Mouse (Mus musculus) heart, postnatal 4 days (tissue): ENCODE measurements around the gene Nckap5. TPM values are rescaled to one million over a fixed set of nuclear protein-coding genes. Genes with fewer than 3 reads are reported as not detected.

Experiments used
- DNase-seq: peaks from one replicate; pipeline ENCODE4 v3.0.0; 2021
- total RNA-seq, 2 experiments: library from RNA; stranded (reverse); gene quantifications; 2 replicates each; pipeline ENCODE4 v1.2.3; 2021

The Nckap5 gene
- total RNA-seq, 2 experiments from 2014 or later: 19.1 to 20.4 TPM

GRCm38 (mm10) chr1:126765506-126766170, 65.0 kb downstream of the Nckap5 start:
- DNase-seq: no peak

GRCm38 (mm10) chr1:126764201-126764600, 66.4 kb downstream of the Nckap5 start:
- no peak for DNase-seq

- no peak for DNase-seq
Observed at GRCm38 (mm10) chr1:126763192-126763591, 67.4 kb downstream of the Nckap5 start.

- no peak for DNase-seq
Observed at GRCm38 (mm10) chr1:126760386-126760785, 70.2 kb downstream of the Nckap5 start.

- no peak for DNase-seq
Observed at GRCm38 (mm10) chr1:126755682-126756081, 74.9 kb downstream of the Nckap5 start.

GRCm38 (mm10) chr1:126753611-126754010, 77.0 kb downstream of the Nckap5 start:
- DNase-seq: no peak

- DNase-seq: no peak
Observed at GRCm38 (mm10) chr1:126752247-126753037, 78.2 kb downstream of the Nckap5 start.

GRCm38 (mm10) chr1:126751137-126751536, 79.5 kb downstream of the Nckap5 start:
- DNase-seq: no peak

GRCm38 (mm10) chr1:126750156-126750555, 80.4 kb downstream of the Nckap5 start:
- DNase-seq: no peak

GRCm38 (mm10) chr1:126747914-126748313, 82.7 kb downstream of the Nckap5 start:
- DNase-seq: no peak

- no peak for DNase-seq
Observed at GRCm38 (mm10) chr1:126745482-126746136, 85.0 kb downstream of the Nckap5 start.

GRCm38 (mm10) chr1:126744631-126745305, 85.8 kb downstream of the Nckap5 start:
- no peak for DNase-seq

- DNase-seq: no peak
Observed at GRCm38 (mm10) chr1:126738291-126738640, 92.3 kb downstream of the Nckap5 start.

GRCm38 (mm10) chr1:126737554-126738290, 92.9 kb downstream of the Nckap5 start:
- DNase-seq: peak; percentile 46

- no peak for DNase-seq
Observed at GRCm38 (mm10) chr1:126731691-126732090, 98.9 kb downstream of the Nckap5 start.

GRCm38 (mm10) chr1:126726400-126727055, 104.1 kb downstream of the Nckap5 start:
- no peak for DNase-seq

- DNase-seq: no peak
Observed at GRCm38 (mm10) chr1:126725628-126726367, 104.8 kb downstream of the Nckap5 start.

- DNase-seq: no peak
Observed at GRCm38 (mm10) chr1:126721917-126722316, 108.7 kb downstream of the Nckap5 start.

GRCm38 (mm10) chr1:126719733-126720348, 110.8 kb downstream of the Nckap5 start:
- no peak for DNase-seq

GRCm38 (mm10) chr1:126706611-126707010, 124.0 kb downstream of the Nckap5 start:
- DNase-seq: no peak
